Comparison of ENCODE assay signal across 13 mouse cellular contexts in the genomic region with DNA sequence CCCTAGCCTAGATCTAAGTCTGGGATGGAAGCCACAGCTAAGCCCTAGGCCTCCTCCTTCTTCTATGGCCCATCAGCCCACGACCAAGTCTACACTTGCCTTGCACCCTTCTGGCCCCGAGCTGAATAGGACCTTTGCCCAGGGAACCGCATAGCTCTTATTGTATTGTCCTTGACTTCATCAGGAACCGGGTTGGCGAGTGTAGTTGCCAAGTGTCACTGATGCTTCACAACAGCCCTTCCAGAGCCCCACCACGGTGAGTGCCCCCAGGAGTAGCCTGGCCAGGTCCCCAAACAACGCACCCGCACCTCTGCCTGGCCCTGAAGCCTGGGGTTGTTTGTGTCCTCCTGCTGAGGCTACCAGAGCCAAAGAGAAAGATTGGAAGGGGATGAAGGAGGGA.
A peak's percentile ranks its signal among the peaks of the same experiment; 100 is the strongest.
DNase-seq lines count a peak whose midpoint lies in the region; ATAC-seq and TF ChIP-seq lines count a peak whose summit lies in the region.
"Had no signal": no experiment of that assay in that cellular context is flagged by ENCODE, and none has a peak within 500 bp of the region (broad histone marks: within the 10 kb centered on the region; RNA-seq: fewer than 3 reads in every experiment).

No protein-coding gene starts in this region.

- no peaks in the 10 kb centered on the region for H3K4me1 ChIP-seq in kidney, adult 2 months (ENCODE audit: control insufficient read depth, insufficient read depth, low read length)
- H3K4me1 ChIP-seq in midbrain, embryonic 10.5 days = peaks cover 32% of the 10 kb centered on the region
- no peaks in the 10 kb centered on the region for H3K4me1 ChIP-seq in midbrain, embryonic 14.5 days (ENCODE audit: control insufficient read depth, insufficient read depth, low read length)
- peaks cover 56% of the 10 kb centered on the region for H3K4me1 ChIP-seq in intestine, embryonic 15.5 days (replicated peaks)
- H3K4me1 ChIP-seq in stomach, embryonic 14.5 days (ENCODE audit: control insufficient read depth, insufficient read depth, low read length) = peaks cover 52% of the 10 kb centered on the region

- H3K4me3 ChIP-seq in kidney, adult 2 months (ENCODE audit: insufficient read depth, low read depth, low read length) = no peak overlapping the region; the same call in 1 of the 2 replicates
- no peak overlapping the region for H3K4me3 ChIP-seq in midbrain, embryonic 10.5 days
- no peak overlapping the region for H3K4me3 ChIP-seq in midbrain, embryonic 14.5 days (replicated peaks; ENCODE audit: low read depth, low read length)
- peak overlapping the region; percentile 39 for H3K4me3 ChIP-seq in intestine, embryonic 15.5 days (replicated peaks)
- H3K4me3 ChIP-seq in stomach, embryonic 14.5 days (ENCODE audit: low read depth, low read length) = no peak overlapping the region
- H3K4me3 ChIP-seq in layer of hippocampus, adult 2 months = no peak overlapping the region
- H3K4me3 ChIP-seq: liver, embryonic 13.5 days; megakaryocyte, embryonic 14.5 days; myocyte had no signal

- H3K4me2 ChIP-seq in midbrain, embryonic 14.5 days (ENCODE audit: low read length) = no peak overlapping the region
- peak overlapping the region; percentile 59 for H3K4me2 ChIP-seq in intestine, embryonic 15.5 days (replicated peaks)
- peak overlapping the region; percentile 53 for H3K4me2 ChIP-seq in stomach, embryonic 14.5 days (replicated peaks; ENCODE audit: low read depth, low read length)

- no peak for DNase-seq in kidney, adult 2 months
- no peak for DNase-seq in kidney, adult 9 months
- DNase-seq in midbrain, embryonic 10.5 days (ENCODE audit: low spot score) = no peak
- DNase-seq in midbrain, embryonic 14.5 days = no peak
- no peak for DNase-seq in layer of hippocampus, adult 2 months (ENCODE audit: low spot score in 2 of 2)
- DNase-seq in left cerebral cortex, postnatal 14 days (ENCODE audit: low spot score in 2 of 2) = no peak
- DNase-seq: liver, embryonic 13.5 days; right cerebral cortex, postnatal 25 days; thymus, adult 2 months had no signal

- no peak overlapping the region for H3K9ac ChIP-seq in midbrain, embryonic 14.5 days (replicated peaks; ENCODE audit: low read length)
- 0 out of 2 replicates have a peak overlapping the region, but pooled peaks have one; percentile 23 for H3K9ac ChIP-seq in intestine, embryonic 15.5 days
- no peak overlapping the region; the same call in 1 of the 2 replicates for H3K9ac ChIP-seq in stomach, embryonic 14.5 days (replicated peaks; ENCODE audit: low read depth, low read length)
- H3K9ac ChIP-seq: liver, embryonic 13.5 days had no signal

- H3K27me3 ChIP-seq in kidney, adult 2 months (replicated peaks; ENCODE audit: control insufficient read depth, insufficient read depth, low read length) = no peaks in the 10 kb centered on the region
- H3K27me3 ChIP-seq in midbrain, embryonic 10.5 days (ENCODE audit: low read depth, poor library complexity, severe bottlenecking) = peaks cover 4% of the 10 kb centered on the region
- no peaks in the 10 kb centered on the region for H3K27me3 ChIP-seq in midbrain, embryonic 14.5 days (ENCODE audit: control insufficient read depth, insufficient read depth, low read length)
- H3K27me3 ChIP-seq in intestine, embryonic 15.5 days (replicated peaks) = no peaks in the 10 kb centered on the region
- no peaks in the 10 kb centered on the region for H3K27me3 ChIP-seq in stomach, embryonic 14.5 days (ENCODE audit: control insufficient read depth, insufficient read depth, low read length)

- no peak for TF ChIP-seq POLR2A in kidney, adult 2 months (IDR thresholded peaks at IDR 0.05; ENCODE audit: low read depth, low read length)

- no peak for ATAC-seq in midbrain, embryonic 14.5 days (ENCODE audit: low FRiP score, low TSS enrichment)
- peak; percentile 48 for ATAC-seq in intestine, embryonic 15.5 days
- ATAC-seq in stomach, embryonic 14.5 days (ENCODE audit: insufficient number of reproducible peaks, insufficient read depth, low FRiP score, low read depth) = no peak

- intact Hi-C loops in left cerebral cortex, postnatal 14 days (cut with DNase I) = loop anchor here (5.0 kb wide), 1 partner anchor 41 kb away; no protein-coding TSS in a partner anchor

- no peak for TF ChIP-seq CTCF in kidney, adult 2 months (conservative IDR thresholded peaks at IDR 0.05; ENCODE audit: insufficient read depth, insufficient read length, low read depth, low read length)
- no peak for TF ChIP-seq CTCF in layer of hippocampus, adult 2 months (conservative IDR thresholded peaks at IDR 0.05)

- peak overlapping the region; percentile 22; the same call in 1 of the 2 replicates for H3K27ac ChIP-seq in kidney, adult 2 months (ENCODE audit: insufficient read depth, low read depth, low read length)
- H3K27ac ChIP-seq in midbrain, embryonic 10.5 days (replicated peaks) = peak overlapping the region; percentile 63; the same call in 1 of the 2 replicates
- no peak overlapping the region for H3K27ac ChIP-seq in midbrain, embryonic 14.5 days (replicated peaks; ENCODE audit: low read depth, low read length)
- peak overlapping the region; percentile 87 for H3K27ac ChIP-seq in intestine, embryonic 15.5 days
- peak overlapping the region; percentile 85 for H3K27ac ChIP-seq in stomach, embryonic 14.5 days (ENCODE audit: low read length)
- H3K27ac ChIP-seq in layer of hippocampus, adult 2 months = no peak overlapping the region
- H3K27ac ChIP-seq: liver, embryonic 13.5 days had no signal

- WGBS in kidney, adult 2 months = 57% methylated on average over 8 of the region's 8 CpGs
- 75% methylated on average over 8 of the region's 8 CpGs for WGBS in midbrain, embryonic 10.5 days
- WGBS in midbrain, embryonic 14.5 days = 78% methylated on average over 8 of the region's 8 CpGs
- WGBS in intestine, embryonic 15.5 days = 28% methylated on average over 8 of the region's 8 CpGs
- 46% methylated on average over 8 of the region's 8 CpGs for WGBS in stomach, embryonic 14.5 days

- no peaks in the 10 kb centered on the region for H3K9me3 ChIP-seq in midbrain, embryonic 10.5 days (replicated peaks)
- no peaks in the 10 kb centered on the region for H3K9me3 ChIP-seq in midbrain, embryonic 14.5 days (ENCODE audit: control insufficient read depth, low read length)
- H3K9me3 ChIP-seq in intestine, embryonic 15.5 days = no peaks in the 10 kb centered on the region
- no peaks in the 10 kb centered on the region for H3K9me3 ChIP-seq in stomach, embryonic 14.5 days (ENCODE audit: control insufficient read depth, low read depth, low read length)
- H3K9me3 ChIP-seq: liver, embryonic 13.5 days; megakaryocyte, embryonic 14.5 days had no signal

- H3K36me3 ChIP-seq in kidney, adult 2 months (ENCODE audit: control insufficient read depth, insufficient read depth, low read length) = no peaks in the 10 kb centered on the region
- peaks cover 9% of the 10 kb centered on the region; the same call in 1 of the 2 replicates for H3K36me3 ChIP-seq in midbrain, embryonic 10.5 days
- no peaks in the 10 kb centered on the region for H3K36me3 ChIP-seq in midbrain, embryonic 14.5 days (ENCODE audit: control insufficient read depth, insufficient read depth, low read length)
- no peaks in the 10 kb centered on the region for H3K36me3 ChIP-seq in intestine, embryonic 15.5 days
- no peaks in the 10 kb centered on the region for H3K36me3 ChIP-seq in stomach, embryonic 14.5 days (ENCODE audit: control insufficient read depth, insufficient read depth, low read length)
- H3K36me3 ChIP-seq: liver, embryonic 13.5 days had no signal

Comparison
In these comparisons a context has a peak if more than half of its experiments do, and no peak if none do; other contexts are left out.
1. H3K27ac ChIP-seq: peak in kidney, adult 2 months (single experiment), midbrain, embryonic 10.5 days (single experiment), intestine, embryonic 15.5 days (single experiment) and stomach, embryonic 14.5 days (single experiment); none in midbrain, embryonic 14.5 days (single experiment) and layer of hippocampus, adult 2 months (single experiment).